Mouse (Mus musculus) heart, embryonic 15.5 days (tissue): ENCODE data around the gene Invs. TPM values are rescaled to one million over a fixed set of nuclear protein-coding genes. Genes with fewer than 3 reads are reported as not detected.
"Not testable (repeated sequence)": the region's sequence is repeated elsewhere in the genome, so short reads cannot be mapped to it uniquely, and the experiment has no call there.

ENCODE experiments used
- ATAC-seq: fragments of 200-750 bp; cut with Nextera tagmentation; replicated peaks from 2 replicates; pipeline ENCODE4 v1.8.0; 2017; ENCODE audit warnings: low read depth, moderate TSS enrichment; ENCODE audit not compliant: insufficient number of reproducible peaks, insufficient read depth, low FRiP score
- H3K27ac ChIP-seq: fragments of 300-500 bp; sonication (generic); 2 replicates; pipeline ENCODE4 v1.5.1; 2015; ENCODE audit warnings: mild to moderate bottlenecking, inconsistent platforms
- H3K27me3 ChIP-seq: fragments of 300-500 bp; sonication (generic); 2 replicates; pipeline ENCODE4 v1.6.1; 2015; ENCODE audit warnings: inconsistent platforms
- H3K36me3 ChIP-seq: fragments of 300-500 bp; sonication (generic); 2 replicates; pipeline ENCODE4 v1.6.1; 2015; ENCODE audit warnings: mild to moderate bottlenecking, inconsistent platforms
- H3K4me1 ChIP-seq: fragments of 300-500 bp; sonication (generic); replicated peaks from 2 replicates; pipeline ENCODE4 v1.6.1; 2015; ENCODE audit warnings: inconsistent platforms
- H3K4me2 ChIP-seq: fragments of 300-500 bp; sonication (generic); 2 replicates; pipeline ENCODE4 v1.6.1; 2015; ENCODE audit warnings: inconsistent platforms, mild to moderate bottlenecking, moderate library complexity
- H3K4me3 ChIP-seq: fragments of 300-500 bp; sonication (generic); 2 replicates; pipeline ENCODE4 v1.5.1; 2015; ENCODE audit warnings: mild to moderate bottlenecking, inconsistent platforms
- H3K9ac ChIP-seq: fragments of 300-500 bp; sonication (generic); 2 replicates; pipeline ENCODE4 v1.6.1; 2015; ENCODE audit warnings: mild to moderate bottlenecking, inconsistent platforms
- H3K9me3 ChIP-seq: fragments of 300-500 bp; sonication (generic); replicated peaks from 2 replicates; pipeline ENCODE4 v1.6.1; 2016; ENCODE audit warnings: inconsistent platforms
- WGBS: fragments of 180-500 bp; shearing (Covaris S2); methylation state at CpG from one replicate; pipeline ENCODE4 v1.1.7; 2015; ENCODE audit warnings: mixed read lengths; 5-methylcytosine and 5-hydroxymethylcytosine counted together
- polyA plus RNA-seq: library from polyadenylated mRNA; unstranded; fragments of >200 nt; fragmentation: Nextera tagmentation; extraction: Ambion mirVana; gene quantifications from 2 replicates; pipeline ENCODE4 v1.2.1, GENCODE M21; 2015

Gene Invs
- polyA plus RNA-seq, 1 experiment from 2014 or later, result 4.8 TPM

DNA sequence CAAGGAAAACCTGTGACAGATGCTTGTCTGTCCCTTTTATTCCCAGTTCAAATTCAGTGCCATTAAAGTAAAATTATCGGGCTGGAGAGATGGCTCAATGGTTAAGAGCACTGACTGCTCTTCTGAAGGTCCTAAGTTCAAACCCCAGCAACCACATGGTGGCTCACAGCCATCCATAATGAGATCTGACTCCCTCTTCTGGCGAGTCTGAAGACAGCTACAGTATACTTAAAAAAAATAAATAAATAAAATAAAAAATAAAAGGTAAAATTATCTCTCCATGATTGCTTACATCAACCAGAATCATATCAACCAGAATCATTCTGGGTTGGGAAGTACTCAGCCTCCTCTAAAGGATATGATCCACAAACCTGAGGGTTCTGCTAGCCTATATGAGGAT, 48.5 kb downstream of the Invs start:
- 71% methylated on average over 2 of the region's 2 CpGs for WGBS
- Histone ChIP-seq H3K4me1 (no peaks in the 10 kb centered on the region), H3K27me3 (no peaks in the 10 kb centered on the region), H3K27ac (no peak overlapping the region), H3K9ac (no peak overlapping the region), H3K4me2 (no peak overlapping the region), H3K9me3 (no peaks in the 10 kb centered on the region), H3K4me3 (no peak overlapping the region), H3K36me3 (no peaks in the 10 kb centered on the region)
- no peak for ATAC-seq

DNA sequence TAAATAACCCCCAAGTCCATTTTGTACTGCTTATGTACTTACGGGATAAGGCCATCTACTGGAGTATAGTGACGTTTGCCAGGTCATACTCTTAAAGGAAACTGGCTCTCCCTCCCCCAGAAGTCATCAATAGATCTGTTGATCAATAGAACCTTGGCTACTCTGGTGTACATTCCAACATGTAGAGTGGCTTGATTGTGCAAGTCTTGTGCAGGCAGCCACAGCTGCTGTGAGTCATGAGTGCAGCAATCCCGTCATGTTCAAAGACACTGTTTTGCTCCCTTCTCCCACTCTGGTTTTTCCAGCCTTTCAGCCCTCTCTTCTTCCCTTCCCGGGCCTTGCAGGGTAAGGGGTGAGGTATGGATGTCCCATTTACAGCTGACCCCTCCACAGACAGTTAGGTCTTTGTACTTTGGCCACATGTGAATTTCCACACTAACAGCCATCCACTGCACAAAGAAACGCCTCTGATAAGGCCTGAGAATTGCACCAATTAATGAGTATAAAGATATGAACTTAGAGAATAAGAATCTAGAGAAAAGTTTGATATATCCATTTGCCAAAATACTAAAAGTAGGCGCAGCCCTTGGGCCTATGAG, 53.0 kb downstream of the Invs start:
- H3K4me3 ChIP-seq, result no peak overlapping the region
- H3K9ac ChIP-seq, result no peak overlapping the region
- no peaks in the 10 kb centered on the region for H3K27me3 ChIP-seq
- H3K36me3 ChIP-seq, result no peaks in the 10 kb centered on the region
- no peak overlapping the region for H3K27ac ChIP-seq
- 78% methylated on average over 6 of the region's 6 CpGs for WGBS
- no peaks in the 10 kb centered on the region for H3K9me3 ChIP-seq
- H3K4me2 ChIP-seq, result no peak overlapping the region
- no peaks in the 10 kb centered on the region for H3K4me1 ChIP-seq
- ATAC-seq, result no peak

DNA sequence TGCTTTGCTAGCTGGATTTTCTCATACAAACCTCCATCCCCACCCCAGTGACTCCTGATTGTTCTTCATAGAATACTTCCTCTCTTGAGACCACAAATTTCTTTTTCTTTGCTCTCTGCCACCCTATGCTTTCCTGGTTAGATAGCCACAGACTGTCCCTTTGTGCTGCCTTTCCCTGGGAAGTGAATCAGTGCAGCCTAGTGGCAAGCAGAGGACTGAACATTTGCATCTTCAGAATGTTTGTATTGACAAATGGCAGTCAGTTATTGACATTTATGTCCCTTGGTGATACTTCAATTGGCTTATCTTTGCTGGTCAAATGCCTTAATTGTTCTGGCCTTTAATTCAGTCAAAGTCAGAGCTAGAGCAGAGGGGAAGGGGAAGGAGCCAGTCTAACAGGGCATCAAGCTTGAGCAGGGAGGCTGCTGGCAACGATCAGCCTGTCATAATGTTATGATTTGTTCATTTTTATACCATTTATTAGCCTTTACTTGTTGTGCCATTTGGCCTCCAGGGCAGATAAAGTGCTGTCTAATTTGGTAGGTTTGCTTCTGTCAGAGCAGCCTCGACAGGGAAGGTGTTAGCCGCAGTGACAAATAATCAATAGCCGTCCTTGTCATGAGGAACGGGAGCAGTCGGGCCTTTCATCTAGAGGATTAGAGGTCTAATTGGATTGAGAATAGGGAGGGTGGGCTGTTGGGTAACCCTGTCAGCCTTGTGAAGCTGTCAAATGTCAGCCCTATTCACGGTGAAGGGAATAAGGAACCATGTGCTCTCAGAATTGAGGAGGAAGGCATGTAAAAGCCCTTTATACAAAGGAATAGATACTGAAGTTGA, 55.6 kb downstream of the Invs start:
- Histone ChIP-seq H3K36me3 (no peaks in the 10 kb centered on the region), H3K4me3 (no peak overlapping the region), H3K9me3 (no peaks in the 10 kb centered on the region), H3K4me2 (no peak overlapping the region), H3K27ac (no peak overlapping the region), H3K9ac (no peak overlapping the region), H3K4me1 (no peaks in the 10 kb centered on the region), H3K27me3 (no peaks in the 10 kb centered on the region)
- no peak for ATAC-seq
- WGBS, result 34% methylated on average over 7 of the region's 7 CpGs

DNA sequence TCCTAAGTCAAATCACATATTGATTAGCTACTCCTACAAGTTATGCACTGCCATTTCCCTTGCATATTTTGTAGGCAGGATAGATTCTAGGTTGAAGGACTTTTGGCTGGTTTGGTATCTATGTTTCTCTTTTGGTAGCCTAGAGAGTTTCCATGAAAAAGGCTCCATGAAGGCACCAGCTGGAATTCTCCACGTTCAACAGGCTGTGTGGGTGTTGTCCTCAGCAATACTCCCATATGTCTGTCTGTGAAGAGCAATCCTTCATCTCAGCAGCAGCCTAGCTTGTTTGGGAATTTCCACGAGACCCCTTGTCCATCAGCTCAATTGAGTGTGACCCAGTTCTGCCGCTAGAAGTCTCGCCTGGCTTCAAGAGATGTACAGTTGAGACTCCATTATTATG, 63.1 kb downstream of the Invs start:
- 67% methylated on average over 4 of the region's 4 CpGs for WGBS

GRCm38 (mm10) chr4:48362367-48362766, 82.8 kb downstream of the Invs start:
- no peak overlapping the region for H3K27ac ChIP-seq
- no peak overlapping the region for H3K4me3 ChIP-seq
- H3K4me1 ChIP-seq, result no peaks in the 10 kb centered on the region
- H3K36me3 ChIP-seq, result no peaks in the 10 kb centered on the region
- ATAC-seq, result no peak
- H3K4me2 ChIP-seq, result no peak overlapping the region
- H3K9ac ChIP-seq, result no peak overlapping the region
- H3K9me3 ChIP-seq, result no peaks in the 10 kb centered on the region
- 58% methylated on average over 3 of the region's 3 CpGs for WGBS
- no peaks in the 10 kb centered on the region for H3K27me3 ChIP-seq

More for the DNA sequence above, 63.1 kb downstream of the Invs start:
- Histone ChIP-seq H3K36me3 (no peaks in the 10 kb centered on the region), H3K27me3 (no peaks in the 10 kb centered on the region), H3K4me1 (no peaks in the 10 kb centered on the region), H3K27ac (no peak overlapping the region), H3K9ac (no peak overlapping the region), H3K4me3 (no peak overlapping the region), H3K4me2 (no peak overlapping the region), H3K9me3 (no peaks in the 10 kb centered on the region)
- no peak for ATAC-seq

- ATAC-seq, result no peak
- Histone ChIP-seq H3K36me3 (no peaks in the 10 kb centered on the region), H3K27ac (no peak overlapping the region), H3K4me1 (no peaks in the 10 kb centered on the region), H3K4me2 (no peak overlapping the region), H3K9me3 (no peaks in the 10 kb centered on the region), H3K9ac (no peak overlapping the region), H3K27me3 (no peaks in the 10 kb centered on the region), H3K4me3 (no peak overlapping the region)
- 92% methylated on average over 1 of the region's 1 CpGs for WGBS
Observed at GRCm38 (mm10) chr4:48371037-48371436, 91.5 kb downstream of the Invs start.

- no peak overlapping the region for H3K9ac ChIP-seq
- no peak overlapping the region for H3K4me2 ChIP-seq
- H3K27ac ChIP-seq, result no peak overlapping the region
- H3K4me3 ChIP-seq, result no peak overlapping the region
- 4% methylated on average over 2 of the region's 2 CpGs for WGBS
- no peaks in the 10 kb centered on the region for H3K9me3 ChIP-seq
- no peak for ATAC-seq
- no peaks in the 10 kb centered on the region for H3K36me3 ChIP-seq
- H3K4me1 ChIP-seq, result no peaks in the 10 kb centered on the region
- H3K27me3 ChIP-seq, result no peaks in the 10 kb centered on the region
Observed at GRCm38 (mm10) chr4:48380940-48381339, 101.4 kb downstream of the Invs start.

GRCm38 (mm10) chr4:48382506-48382905, 102.9 kb downstream of the Invs start:
- ATAC-seq, result no peak
- WGBS, result 79% methylated on average over 5 of the region's 5 CpGs

GRCm38 (mm10) chr4:48396949-48397348, 117.4 kb downstream of the Invs start:
- H3K27ac ChIP-seq, result no peak overlapping the region
- 94% methylated on average over 3 of the region's 3 CpGs for WGBS

More at GRCm38 (mm10) chr4:48382506-48382905, 102.9 kb downstream of the Invs start:
- Histone ChIP-seq H3K4me2 (no peak overlapping the region), H3K9ac (no peak overlapping the region), H3K36me3 (no peaks in the 10 kb centered on the region), H3K27me3 (no peaks in the 10 kb centered on the region), H3K9me3 (no peaks in the 10 kb centered on the region), H3K27ac (no peak overlapping the region), H3K4me3 (no peak overlapping the region), H3K4me1 (no peaks in the 10 kb centered on the region)

DNA sequence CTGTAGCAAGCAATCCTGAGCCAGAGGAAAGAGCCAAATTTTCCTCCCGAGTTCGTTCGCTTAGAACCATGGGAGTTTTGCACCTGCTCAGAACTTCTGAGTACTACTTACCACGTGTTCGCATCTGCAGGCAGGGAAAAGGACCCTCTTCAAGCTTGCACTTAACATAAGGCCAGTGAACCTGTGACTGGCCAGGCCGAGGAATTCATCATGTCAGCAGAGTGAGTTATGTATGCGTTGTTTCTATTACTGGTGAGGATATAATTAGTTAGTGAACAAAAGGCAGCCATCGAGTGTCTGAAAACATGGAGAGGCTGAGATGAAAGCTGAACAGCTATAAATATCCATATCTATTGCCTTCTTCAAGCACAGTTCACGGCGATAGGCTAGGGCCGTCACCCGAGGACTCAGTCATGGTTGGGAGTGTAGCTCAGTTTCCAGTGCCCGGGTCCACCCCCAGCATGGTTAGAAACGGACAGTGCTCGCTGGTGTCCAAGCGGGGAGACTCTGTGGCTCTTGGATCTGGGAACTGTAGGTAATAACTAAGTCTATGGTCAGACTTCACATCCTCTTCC, 123.6 kb downstream of the Invs start:
- Histone ChIP-seq H3K27me3 (no peaks in the 10 kb centered on the region), H3K27ac (peak overlapping the region; percentile 88), H3K36me3 (no peaks in the 10 kb centered on the region; the same call in 1 of the 2 replicates), H3K4me3 (no peak overlapping the region), H3K9ac (no peak overlapping the region), H3K4me1 (peaks cover 11% of the 10 kb centered on the region), H3K9me3 (no peaks in the 10 kb centered on the region), H3K4me2 (peak overlapping the region; percentile 20; the same call in 1 of the 2 replicates)
- WGBS, result 45% methylated on average over 16 of the region's 16 CpGs
- ATAC-seq, result peak; percentile 92

More at GRCm38 (mm10) chr4:48396949-48397348, 117.4 kb downstream of the Invs start:
- no peak for ATAC-seq
- H3K4me2 ChIP-seq, result no peak overlapping the region
- H3K4me3 ChIP-seq, result no peak overlapping the region
- H3K4me1 ChIP-seq, result 0 out of 2 replicates have a peak, but pooled peaks cover 3% of the 10 kb centered on the region
- no peaks in the 10 kb centered on the region; the same call in 1 of the 2 replicates for H3K36me3 ChIP-seq
- H3K9ac ChIP-seq, result no peak overlapping the region
- H3K9me3 ChIP-seq, result no peaks in the 10 kb centered on the region
- H3K27me3 ChIP-seq, result no peaks in the 10 kb centered on the region

- not testable (repeated sequence) for H3K27ac ChIP-seq, H3K9ac ChIP-seq, H3K4me3 ChIP-seq, H3K9me3 ChIP-seq, H3K36me3 ChIP-seq, H3K27me3 ChIP-seq, H3K4me2 ChIP-seq, ATAC-seq
- H3K4me1 ChIP-seq, result peaks cover 11% of the 10 kb centered on the region
- 90% methylated on average over 10 of the region's 10 CpGs for WGBS
Observed at GRCm38 (mm10) chr4:48405724-48406491, 126.3 kb downstream of the Invs start.
